Mouse (Mus musculus): ENCODE measurements around the gene Tspo.
A peak's percentile ranks its signal among the peaks of the same experiment; 100 is the strongest.

Tspo gene

GRCm38 (mm10) chr15:83541647-83542287 lies 21.6 kb upstream of the Tspo start:
- no peak for DNase-seq (ENCODE audit: inconsistent age in 2 of 2, low spot score in 1 of 2)

GRCm38 (mm10) chr15:83546029-83546428 lies 17.4 kb upstream of the Tspo start:
- no peak for DNase-seq (ENCODE audit: inconsistent age in 2 of 2, low spot score in 1 of 2)

GRCm38 (mm10) chr15:83547144-83547543 lies 16.2 kb upstream of the Tspo start:
- DNase-seq (ENCODE audit: inconsistent age in 2 of 2, low spot score in 1 of 2): no peak

- no peak for DNase-seq (ENCODE audit: inconsistent age in 2 of 2, low spot score in 1 of 2)
Measured at GRCm38 (mm10) chr15:83550137-83550536, 13.3 kb upstream of the Tspo start.

GRCm38 (mm10) chr15:83553831-83554230 lies 9.6 kb upstream of the Tspo start:
- no peak for DNase-seq (ENCODE audit: inconsistent age in 2 of 2, low spot score in 1 of 2)

- peak; percentile 90 to 96 for DNase-seq (ENCODE audit: inconsistent age in 2 of 2, low spot score in 1 of 2)
Measured at GRCm38 (mm10) chr15:83555161-83555974, 8.0 kb upstream of the Tspo start.

GRCm38 (mm10) chr15:83560941-83561477 lies 2.4 kb upstream of the Tspo start:
- no peak for DNase-seq (ENCODE audit: inconsistent age in 2 of 2, low spot score in 1 of 2)

GRCm38 (mm10) chr15:83562626-83563270 lies 644 bp upstream of the Tspo start:
- peak; percentile 90 to 95 for DNase-seq (ENCODE audit: inconsistent age in 2 of 2, low spot score in 1 of 2)

GRCm38 (mm10) chr15:83563857-83564651 lies 662 bp downstream of the Tspo start:
- peak; percentile 82 to 94 for DNase-seq (ENCODE audit: inconsistent age in 2 of 2, low spot score in 1 of 2)

GRCm38 (mm10) chr15:83565434-83565833 lies 2.0 kb downstream of the Tspo start:
- peak; percentile 92 to 96 for DNase-seq (ENCODE audit: inconsistent age in 2 of 2, low spot score in 1 of 2)

GRCm38 (mm10) chr15:83566006-83566405 lies 2.6 kb downstream of the Tspo start:
- peak in 1 of 2 experiments; percentile 64 for DNase-seq (ENCODE audit: inconsistent age in 2 of 2, low spot score in 1 of 2)

GRCm38 (mm10) chr15:83567728-83568127 lies 4.3 kb downstream of the Tspo start:
- DNase-seq (ENCODE audit: inconsistent age in 2 of 2, low spot score in 1 of 2): peak in 1 of 2 experiments; percentile 47

GRCm38 (mm10) chr15:83568544-83568943 lies 5.2 kb downstream of the Tspo start:
- DNase-seq (ENCODE audit: inconsistent age in 2 of 2, low spot score in 1 of 2): peak; percentile 65 to 85

GRCm38 (mm10) chr15:83569682-83570081 lies 6.3 kb downstream of the Tspo start:
- DNase-seq (ENCODE audit: inconsistent age in 2 of 2, low spot score in 1 of 2): no peak

- DNase-seq (ENCODE audit: inconsistent age in 2 of 2, low spot score in 1 of 2): no peak
Measured at GRCm38 (mm10) chr15:83570641-83571040, 7.2 kb downstream of the Tspo start.

GRCm38 (mm10) chr15:83571636-83572035 lies 8.2 kb downstream of the Tspo start:
- DNase-seq (ENCODE audit: inconsistent age in 2 of 2, low spot score in 1 of 2): peak; percentile 81 to 88

GRCm38 (mm10) chr15:83572132-83572531 lies 8.7 kb downstream of the Tspo start:
- DNase-seq (ENCODE audit: inconsistent age in 2 of 2, low spot score in 1 of 2): peak in 1 of 2 experiments; percentile 43

GRCm38 (mm10) chr15:83573606-83574005 lies 10.2 kb downstream of the Tspo start:
- DNase-seq (ENCODE audit: inconsistent age in 2 of 2, low spot score in 1 of 2): no peak

- peak; percentile 88 to 92 for DNase-seq (ENCODE audit: inconsistent age in 2 of 2, low spot score in 1 of 2)
Measured at GRCm38 (mm10) chr15:83574731-83575351, 11.4 kb downstream of the Tspo start.

- no peak for DNase-seq (ENCODE audit: inconsistent age in 2 of 2, low spot score in 1 of 2)
Measured at GRCm38 (mm10) chr15:83575543-83575942, 12.2 kb downstream of the Tspo start.
